Mouse (Mus musculus) frontal cortex, adult (tissue): ENCODE results near the gene Ptpn5.
A peak's percentile ranks its signal among the peaks of the same experiment; 100 is the strongest.

ENCODE experiments used
- ATAC-seq: cut with Nextera tagmentation; 2 replicates; pipeline ENCODE4 v1.9.2; 2017; ENCODE audit warnings: mild to moderate bottlenecking, moderate library complexity, mixed read lengths; ENCODE audit not compliant: low TSS enrichment

Ptpn5 gene

DNA sequence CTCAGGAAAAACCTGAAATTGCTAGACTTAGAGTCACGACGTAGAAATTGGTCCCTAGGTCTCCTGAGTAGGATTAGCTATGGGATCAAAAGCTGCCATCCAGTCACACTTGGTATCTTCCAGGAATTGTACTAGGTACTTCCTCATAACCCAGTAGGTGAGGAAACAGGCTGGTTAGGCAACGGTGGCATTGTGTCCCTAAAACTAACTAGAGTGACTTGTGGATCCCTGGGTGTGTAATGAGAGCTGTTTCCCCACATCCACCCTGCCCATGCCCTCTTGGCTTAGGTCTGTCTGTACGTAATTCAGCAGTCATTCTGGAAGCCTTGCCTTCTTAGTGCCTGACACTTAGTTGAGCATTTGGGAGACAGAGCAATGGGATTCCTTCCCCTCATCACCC lies 77.2 kb downstream of the Ptpn5 start:
- ATAC-seq: no peak

DNA sequence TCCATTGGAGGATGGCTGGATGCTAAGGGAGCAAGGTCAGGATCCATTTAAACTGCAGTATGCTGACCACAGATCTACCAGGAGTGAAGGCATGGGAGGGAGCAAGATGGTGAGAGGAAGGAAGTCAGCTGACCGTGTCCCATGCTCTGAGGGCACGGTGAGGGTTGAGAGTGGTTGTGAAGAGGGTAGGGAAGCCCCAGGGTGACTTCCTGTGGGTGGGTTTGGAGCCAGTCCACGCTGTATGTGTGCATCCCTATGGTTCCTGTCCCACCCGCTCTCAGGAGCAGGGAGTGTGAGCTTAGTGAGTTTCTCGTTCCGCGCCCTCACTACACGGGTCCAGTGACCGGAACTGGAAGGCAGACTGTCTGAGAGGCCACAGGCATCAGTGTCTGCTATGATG lies 77.7 kb downstream of the Ptpn5 start:
- no peak; the same call in 1 of the 2 replicates for ATAC-seq

DNA sequence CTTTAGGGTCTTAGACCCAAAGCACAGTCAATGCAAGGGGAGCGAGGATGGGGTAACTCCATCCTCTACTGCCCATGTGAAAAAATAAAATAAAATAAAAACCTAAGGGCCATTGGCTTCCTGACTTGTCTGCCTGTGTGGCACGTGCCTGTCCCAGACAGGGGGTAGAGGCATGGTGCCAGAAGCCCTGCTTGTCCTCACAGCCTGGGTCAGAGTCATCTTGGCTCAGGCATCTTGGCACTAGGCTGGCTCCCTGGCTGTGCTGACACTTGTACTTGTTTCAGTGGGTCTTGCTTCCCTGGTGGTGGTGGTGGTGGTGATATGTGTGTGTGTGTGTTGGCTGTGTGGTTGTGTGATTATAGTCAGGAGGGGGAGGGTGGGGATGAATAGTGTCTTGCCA lies 78.8 kb downstream of the Ptpn5 start:
- no peak for ATAC-seq

DNA sequence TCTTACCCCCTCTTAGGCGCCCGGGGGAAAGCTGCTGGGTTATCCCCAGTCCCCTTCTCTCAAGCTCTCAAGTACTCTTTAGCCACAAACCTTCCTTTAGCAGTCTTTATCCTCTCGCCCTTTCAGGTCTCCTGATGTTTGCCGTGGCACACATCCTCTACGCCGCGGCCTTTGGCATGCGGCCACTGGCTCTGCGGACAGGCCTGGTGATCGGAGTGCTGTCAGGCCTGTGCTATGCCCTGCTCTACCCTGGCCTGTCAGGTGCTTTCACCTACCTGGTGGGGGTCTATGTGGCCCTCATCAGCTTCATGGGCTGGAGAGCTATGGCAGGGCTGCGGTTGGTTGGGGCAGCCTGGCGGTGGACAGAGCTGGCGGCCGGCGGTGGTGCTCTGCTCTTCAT lies 80.2 kb downstream of the Ptpn5 start:
- no peak for ATAC-seq

DNA sequence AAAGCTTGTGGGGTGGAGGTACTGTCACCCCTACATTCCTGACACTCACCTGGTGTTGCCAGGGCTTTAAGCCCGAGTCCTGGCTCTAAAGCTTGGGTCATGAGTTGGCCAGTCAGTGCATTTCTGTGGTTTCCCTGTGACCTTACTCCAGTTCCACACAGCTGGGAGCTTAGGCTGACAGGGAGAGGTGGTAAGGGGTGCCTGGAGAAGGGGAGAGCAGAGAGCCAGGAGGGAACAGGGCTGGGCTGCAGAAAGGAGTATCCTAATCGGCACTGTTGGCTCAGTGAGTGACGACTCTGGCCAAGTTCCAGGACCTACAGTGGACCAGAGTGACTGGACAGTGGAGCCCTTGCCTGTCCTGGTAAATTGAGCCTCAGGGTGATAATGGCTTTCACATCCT lies 81.2 kb downstream of the Ptpn5 start:
- ATAC-seq: no peak

DNA sequence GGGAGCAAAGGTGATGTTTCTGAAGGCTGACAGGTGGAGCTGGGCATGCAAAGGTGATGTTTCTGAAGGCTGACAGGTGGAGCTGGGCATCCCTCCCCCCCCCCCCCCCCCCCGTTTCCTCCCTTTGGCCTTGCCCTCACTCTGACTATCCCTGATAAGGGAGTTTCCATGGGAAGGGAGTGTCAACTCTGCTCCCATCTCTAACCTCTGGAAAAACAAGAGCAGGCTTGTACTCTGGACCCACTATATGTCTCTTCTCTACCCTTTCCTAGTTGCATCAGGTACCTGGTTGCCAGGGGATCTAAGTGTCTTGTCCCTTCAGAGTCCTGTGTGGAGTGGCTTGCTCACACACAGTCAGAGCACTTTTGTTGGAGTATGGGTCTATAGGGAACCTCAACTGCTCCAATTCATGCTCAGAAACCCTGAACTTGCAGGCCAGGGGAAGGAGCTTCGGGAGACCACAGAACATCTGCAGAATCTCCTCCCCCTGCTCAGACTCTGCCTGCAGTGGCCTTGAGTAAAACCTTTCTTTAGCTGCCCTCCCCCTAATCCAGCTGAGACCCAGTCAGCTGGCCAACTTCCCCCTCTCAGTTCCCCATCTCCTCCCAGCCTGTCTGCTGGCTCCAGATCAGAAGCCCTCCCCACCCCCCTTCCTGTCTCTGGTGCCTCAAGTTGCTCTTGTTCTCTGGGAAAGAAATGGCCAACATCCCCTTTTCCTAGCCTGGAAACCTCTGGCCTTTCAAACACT lies 81.9 kb downstream of the Ptpn5 start:
- ATAC-seq: no peak

DNA sequence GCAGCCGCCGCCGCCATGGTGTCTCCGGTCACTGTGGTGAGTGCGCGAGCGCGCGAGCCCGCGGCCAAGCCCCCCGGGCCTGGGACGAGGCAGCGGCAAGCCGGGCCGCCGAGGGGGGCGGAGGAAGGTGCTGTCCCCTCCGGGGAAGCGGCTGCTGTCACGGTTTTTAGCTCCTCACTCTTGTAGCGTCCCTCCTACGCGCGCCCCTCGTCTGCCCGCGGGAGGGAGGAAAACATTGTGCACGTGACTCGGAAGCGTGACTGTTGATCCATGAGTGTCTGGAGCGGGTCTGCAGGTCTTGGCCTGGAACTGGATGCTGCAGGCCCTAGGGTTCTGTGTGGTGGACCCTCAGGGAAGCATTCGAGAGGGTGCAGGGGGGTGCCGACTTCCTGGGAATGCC lies 82.7 kb downstream of the Ptpn5 start:
- peak; percentile 35 for ATAC-seq

DNA sequence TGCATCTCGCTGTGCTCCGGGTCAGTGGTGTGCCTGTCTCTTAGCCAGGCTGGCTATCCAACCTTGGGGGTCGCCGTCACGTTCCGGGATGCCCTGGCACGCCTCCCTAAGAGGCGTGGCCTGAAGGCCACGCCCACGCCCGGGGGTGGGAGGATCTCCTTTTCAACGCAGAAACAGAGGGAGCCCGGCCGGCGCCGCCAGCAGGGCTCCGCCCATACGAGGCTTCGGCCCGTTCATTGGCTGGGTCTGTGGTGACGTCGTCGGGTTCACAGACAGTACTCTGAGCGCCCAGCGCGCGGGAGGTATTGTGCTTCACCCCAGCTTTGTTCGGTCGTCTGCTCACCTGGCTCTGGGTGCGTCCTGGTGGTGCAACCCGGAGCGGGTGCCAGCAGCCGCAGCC lies 83.1 kb downstream of the Ptpn5 start, which contains the start of gene Tmem86a:
Gene Tmem86a, plus strand, starts transcription at position 236 of the 400 bp plus-strand sequence.
- peak; percentile 97 for ATAC-seq

DNA sequence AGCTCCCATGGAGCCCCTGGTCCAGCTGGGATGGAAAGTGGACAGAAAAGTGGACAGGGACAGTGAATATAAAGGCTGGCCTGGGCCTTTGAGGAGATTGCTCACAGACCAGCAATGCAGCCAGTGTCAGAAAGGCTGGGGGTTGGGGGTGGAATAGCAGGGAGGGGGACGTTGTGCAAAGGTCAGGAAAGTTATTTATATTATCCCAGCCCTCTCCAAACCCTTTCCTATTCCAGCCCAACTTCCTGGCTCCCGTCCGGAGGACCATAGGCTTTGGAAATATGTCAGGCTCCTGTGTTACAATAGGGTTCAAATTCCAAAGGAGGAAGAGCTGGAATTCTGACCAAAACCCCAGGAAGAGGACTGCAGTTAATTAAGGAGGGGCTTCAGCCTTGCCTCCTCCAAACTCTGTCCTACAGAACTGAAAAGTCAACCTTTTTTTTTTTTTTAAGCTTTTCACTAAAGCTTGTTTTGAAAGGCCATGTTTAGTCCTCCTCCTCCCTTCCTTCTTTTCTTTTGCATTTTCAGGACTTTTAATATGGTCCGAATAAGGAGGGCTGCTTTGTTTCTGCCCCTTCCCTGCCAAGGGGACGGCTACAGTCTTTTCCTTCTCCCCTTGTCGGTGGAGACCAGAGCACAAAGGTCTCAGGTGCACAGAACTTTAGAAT lies 90.5 kb downstream of the Ptpn5 start:
- no peak for ATAC-seq

DNA sequence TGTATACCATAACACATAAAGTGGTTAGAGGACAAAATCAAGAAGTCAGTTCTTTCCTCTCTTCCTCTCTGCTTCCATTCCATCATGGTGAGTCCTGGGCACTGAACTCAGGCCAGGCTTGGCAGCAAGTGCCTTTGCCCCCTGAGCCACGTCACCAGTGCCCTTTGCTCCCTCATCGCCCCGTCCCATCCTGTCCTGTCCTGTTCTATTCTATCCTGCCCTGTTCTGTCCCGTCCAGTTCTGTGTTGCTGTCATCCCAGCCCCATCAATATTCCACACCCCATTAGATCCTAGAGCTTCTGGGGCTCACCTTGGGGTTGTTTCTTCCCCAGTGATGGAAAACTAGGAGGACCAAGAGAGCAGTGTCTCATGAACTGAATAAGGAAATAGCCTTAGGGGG lies 91.4 kb downstream of the Ptpn5 start:
- no peak for ATAC-seq

DNA sequence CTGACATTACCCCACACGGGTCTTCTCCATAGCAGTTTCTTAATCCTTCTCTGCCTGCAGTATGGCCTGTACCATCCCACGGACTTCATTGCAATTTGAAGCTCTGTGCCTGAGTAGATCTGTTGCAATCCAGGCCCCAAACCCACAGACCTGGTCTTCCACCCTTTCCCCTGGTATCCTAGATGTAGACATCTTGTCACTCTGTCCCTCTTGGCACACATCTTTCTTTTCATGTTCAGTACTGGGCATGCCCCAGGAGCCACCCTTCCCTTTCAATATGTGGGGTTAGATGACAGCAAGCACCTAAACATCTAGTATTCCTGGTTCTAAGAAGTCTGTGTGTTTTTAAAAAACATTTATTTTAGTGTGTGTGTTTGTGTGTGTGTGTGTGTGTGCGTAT lies 91.8 kb downstream of the Ptpn5 start:
- ATAC-seq: no peak

DNA sequence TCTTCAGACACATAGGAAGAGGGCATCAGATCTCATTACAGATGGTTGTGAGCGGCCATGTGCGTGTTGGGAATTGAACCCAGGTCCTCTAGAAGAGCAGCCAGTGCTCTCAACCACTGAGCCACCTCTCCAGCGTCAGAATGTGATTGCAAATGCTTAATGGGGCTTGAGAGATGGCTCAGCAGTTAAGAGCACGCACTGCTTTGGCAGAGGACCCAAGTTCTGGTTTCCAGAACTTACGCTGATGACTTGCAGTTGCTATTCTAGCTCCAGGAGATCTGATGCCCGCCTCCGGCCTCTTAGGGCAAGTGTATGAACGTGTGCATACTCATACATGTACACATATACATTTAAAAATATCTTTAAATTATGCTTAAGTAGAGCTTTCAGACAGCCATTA lies 98.1 kb downstream of the Ptpn5 start:
- no peak for ATAC-seq

DNA sequence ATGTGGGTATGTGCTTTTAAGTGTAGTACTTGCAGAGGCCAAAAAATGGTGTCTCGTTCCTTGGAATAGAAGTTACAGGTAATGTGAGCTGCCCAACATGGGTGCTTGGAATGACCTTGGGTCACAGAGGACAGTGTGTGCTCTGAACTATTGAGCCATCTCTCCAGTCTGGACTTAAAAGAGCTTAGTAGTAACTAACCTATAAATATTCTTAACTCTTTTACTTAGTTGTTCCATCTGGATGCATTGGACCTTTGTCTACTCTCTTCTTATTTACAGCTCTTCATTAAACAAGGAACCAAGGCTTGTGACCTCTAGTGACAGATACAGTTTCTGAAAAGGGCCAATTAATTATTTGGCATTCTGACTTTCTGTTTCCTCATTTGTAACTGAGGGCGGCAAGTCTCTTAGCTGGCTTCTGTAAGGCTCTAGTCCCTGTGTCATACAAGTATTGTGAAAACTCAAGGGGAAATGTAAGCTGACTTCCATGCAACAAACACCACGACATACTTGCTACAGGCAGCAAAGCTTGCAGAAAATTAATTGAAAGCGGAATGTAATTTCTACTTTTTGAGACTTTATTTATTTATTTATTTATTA lies 98.6 kb downstream of the Ptpn5 start:
- no peak for ATAC-seq

DNA sequence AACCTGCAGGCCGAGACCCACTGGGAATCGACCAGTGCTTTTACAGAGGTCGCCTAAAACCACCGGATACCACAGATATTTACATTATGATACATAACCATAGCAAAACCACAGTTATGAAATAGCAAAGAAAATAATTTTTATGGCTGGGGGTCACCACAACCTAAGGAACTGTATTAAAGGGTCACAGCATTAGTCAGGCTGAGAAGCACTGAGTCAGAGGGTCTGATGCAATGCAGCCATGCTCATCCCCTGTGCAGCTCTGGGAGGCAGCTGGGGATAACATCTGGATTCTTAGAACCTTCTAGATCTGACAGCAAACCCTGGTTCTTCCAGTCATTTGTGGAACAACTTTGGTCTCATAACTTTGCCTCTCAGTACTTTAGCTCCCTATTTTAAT lies 102.1 kb downstream of the Ptpn5 start:
- ATAC-seq: no peak

DNA sequence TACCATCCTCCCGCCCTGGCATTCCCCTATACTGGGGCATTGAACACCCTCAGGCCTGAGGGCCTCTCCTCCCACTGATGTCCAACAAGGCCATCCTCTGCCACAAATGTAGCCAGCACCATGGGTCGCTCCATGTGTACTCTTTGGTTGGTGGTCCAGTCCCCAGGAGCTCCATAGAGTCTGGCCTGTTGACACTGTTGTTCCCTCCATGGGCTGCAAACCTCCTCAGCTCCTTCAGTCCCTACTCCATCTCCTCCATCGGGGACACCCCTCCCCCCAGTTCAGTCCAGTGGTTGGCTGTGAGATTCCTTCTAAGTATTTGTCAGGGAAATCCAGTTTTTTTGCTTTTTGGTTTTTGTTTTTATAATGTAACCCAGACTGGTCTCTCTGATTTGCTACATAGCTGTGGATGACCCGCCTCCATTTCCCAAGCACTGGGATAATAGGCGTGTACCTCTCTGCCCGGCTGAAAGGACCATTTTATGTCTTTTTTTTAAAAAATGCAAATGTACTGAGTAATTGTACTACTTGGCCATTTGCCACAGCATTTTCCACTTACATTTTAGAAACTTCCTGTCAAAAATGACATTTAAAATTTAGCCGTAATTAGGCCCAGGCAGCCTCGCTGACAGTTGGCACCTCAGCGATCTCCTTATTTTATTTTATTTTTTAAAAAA lies 102.8 kb downstream of the Ptpn5 start:
- ATAC-seq: no peak
